Mouse (Mus musculus): ENCODE data around the gene Pik3ap1.

The Pik3ap1 gene

GRCm38 (mm10) chr19:41270151-41270727 lies 114.7 kb downstream of the Pik3ap1 start:
- DNase-seq: peak; percentile 46

GRCm38 (mm10) chr19:41266251-41266901 lies 118.5 kb downstream of the Pik3ap1 start:
- DNase-seq: no peak

GRCm38 (mm10) chr19:41264331-41264799 lies 120.5 kb downstream of the Pik3ap1 start:
- DNase-seq: no peak

GRCm38 (mm10) chr19:41263630-41264295 lies 121.1 kb downstream of the Pik3ap1 start, which contains the start of gene Tm9sf3:
Gene Tm9sf3 (minus strand): TSS chr19:41263997.
- peak; percentile 94 for DNase-seq

- peak; percentile 82 for DNase-seq
Observed at GRCm38 (mm10) chr19:41262712-41263629, 121.9 kb downstream of the Pik3ap1 start.

GRCm38 (mm10) chr19:41260736-41261135 lies 124.2 kb downstream of the Pik3ap1 start:
- peak; percentile 32 for DNase-seq

- no peak for DNase-seq
Observed at GRCm38 (mm10) chr19:41259256-41259655, 125.6 kb downstream of the Pik3ap1 start.

GRCm38 (mm10) chr19:41258707-41259106 lies 126.2 kb downstream of the Pik3ap1 start:
- DNase-seq: peak; percentile 69

- DNase-seq: no peak
Observed at GRCm38 (mm10) chr19:41254584-41254983, 130.3 kb downstream of the Pik3ap1 start.

- DNase-seq: peak; percentile 52
Observed at GRCm38 (mm10) chr19:41248968-41249367, 135.9 kb downstream of the Pik3ap1 start.

GRCm38 (mm10) chr19:41248271-41248670 lies 136.6 kb downstream of the Pik3ap1 start:
- no peak for DNase-seq

- DNase-seq: no peak
Observed at GRCm38 (mm10) chr19:41246271-41246670, 138.6 kb downstream of the Pik3ap1 start.

- DNase-seq: peak; percentile 77
Observed at GRCm38 (mm10) chr19:41244581-41244980, 140.3 kb downstream of the Pik3ap1 start.

GRCm38 (mm10) chr19:41241997-41242396 lies 142.9 kb downstream of the Pik3ap1 start:
- no peak for DNase-seq

- DNase-seq: no peak
Observed at GRCm38 (mm10) chr19:41233698-41234097, 151.2 kb downstream of the Pik3ap1 start.

All from kidney, postnatal 10 days (tissue).